Mouse (Mus musculus): ENCODE data around the gene Cks2.

The Cks2 gene

DNA sequence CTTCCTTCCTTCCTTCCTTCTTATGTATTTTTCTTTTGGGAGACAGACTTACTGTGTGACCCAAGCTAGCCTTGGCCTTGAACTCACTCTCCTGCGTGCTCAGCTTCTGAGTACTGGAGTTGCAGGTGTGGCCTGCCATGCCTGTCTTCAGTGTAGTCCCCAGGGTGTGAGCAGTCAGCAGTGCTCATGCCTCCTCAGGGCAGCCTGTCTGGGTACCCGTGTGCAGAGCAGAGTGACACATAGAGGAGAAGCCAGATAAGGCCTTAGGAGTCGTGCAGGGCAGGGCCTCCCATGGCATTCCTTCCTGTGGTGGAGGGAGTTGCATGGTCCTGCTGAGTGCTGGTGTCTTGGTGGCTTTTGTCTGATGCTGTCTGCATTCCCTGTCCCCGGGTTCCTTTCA is 34.3 kb downstream of the Cks2 start:
- no peak for DNase-seq (ENCODE audit: low read depth, low spot score)

- no peak for DNase-seq (ENCODE audit: low read depth, low spot score)
Measured at GRCm38 (mm10) chr13:51681076-51681475, 36.0 kb downstream of the Cks2 start.

- DNase-seq (ENCODE audit: low read depth, low spot score): no peak
Measured at GRCm38 (mm10) chr13:51681634-51682033, 36.6 kb downstream of the Cks2 start.

DNA sequence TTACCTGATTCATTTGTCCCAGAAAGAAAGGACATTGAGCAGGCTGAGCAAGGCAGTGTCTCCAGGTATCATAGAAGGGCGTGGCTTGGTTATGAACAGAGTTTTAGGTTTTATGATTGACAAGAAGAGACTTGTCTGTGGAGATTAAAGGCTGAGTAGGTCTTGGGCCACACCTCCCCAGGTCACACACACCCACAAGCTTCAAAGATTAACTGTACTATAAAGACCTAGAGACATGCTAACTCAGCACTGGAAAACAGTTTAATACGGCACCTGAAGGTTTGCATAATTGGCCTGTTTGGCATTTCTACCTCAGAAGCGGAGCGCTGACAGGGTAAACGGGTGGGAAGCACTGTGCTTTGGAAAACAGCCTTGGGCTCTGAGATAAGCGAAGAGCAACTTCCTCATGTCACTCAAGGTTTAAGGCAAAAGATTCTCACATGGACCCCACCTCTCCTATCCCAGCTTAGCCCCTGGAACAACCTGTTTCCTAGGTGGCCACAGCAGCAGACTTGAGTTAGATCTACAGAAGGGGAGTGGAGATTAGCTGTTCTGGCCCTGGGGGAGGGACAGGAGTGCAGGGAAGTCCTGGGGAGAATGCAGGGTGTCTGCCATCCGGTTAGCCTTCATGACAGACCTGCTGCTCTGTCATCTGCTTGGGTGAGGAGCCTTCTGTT is 40.4 kb downstream of the Cks2 start:
- no peak for DNase-seq (ENCODE audit: low read depth, low spot score)

DNA sequence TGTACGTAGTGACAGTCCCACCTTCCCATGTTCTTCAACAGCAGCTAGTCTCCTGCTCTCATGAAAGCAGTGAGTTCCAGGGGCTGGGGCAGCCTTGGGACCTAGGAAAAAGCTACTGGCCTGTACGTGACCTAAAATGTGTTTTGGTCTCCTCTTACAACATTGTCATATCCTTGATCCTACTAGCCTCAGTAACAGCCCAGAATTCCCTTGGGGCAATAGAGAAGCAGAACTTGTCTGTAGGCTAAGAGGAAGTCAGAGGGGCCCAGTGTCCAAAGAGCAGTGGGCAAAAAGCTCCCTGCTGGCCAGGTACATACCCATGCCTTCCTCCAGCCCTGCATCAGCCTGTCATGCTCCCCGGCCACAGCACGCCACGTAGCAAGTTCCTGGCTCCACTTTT is 41.9 kb downstream of the Cks2 start:
- no peak for DNase-seq (ENCODE audit: low read depth, low spot score)

GRCm38 (mm10) chr13:51688688-51689087 is 43.7 kb downstream of the Cks2 start:
- DNase-seq (ENCODE audit: low read depth, low spot score): no peak

- DNase-seq (ENCODE audit: low read depth, low spot score): no peak
Measured at GRCm38 (mm10) chr13:51696481-51696880, 51.4 kb downstream of the Cks2 start.

DNA sequence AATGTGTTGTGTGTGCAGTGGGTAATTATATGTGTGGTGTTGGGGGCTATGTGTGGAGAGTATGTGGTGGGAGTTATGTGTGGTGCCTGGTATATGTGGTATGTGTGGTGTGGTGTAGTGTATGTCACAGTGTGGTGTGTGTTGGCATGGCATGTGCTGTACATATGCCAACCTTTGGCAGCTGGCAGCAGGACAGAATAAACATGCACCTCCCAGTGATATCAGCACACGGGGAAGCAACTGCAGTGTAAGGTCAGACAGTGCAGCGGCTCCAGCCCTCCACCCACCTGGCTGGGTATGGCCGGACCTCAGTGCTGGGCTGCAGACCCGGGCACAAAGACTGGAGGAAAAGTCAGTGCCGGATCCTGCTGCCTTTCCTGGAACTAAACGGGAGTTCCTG is 52.4 kb downstream of the Cks2 start:
- DNase-seq (ENCODE audit: low read depth, low spot score): no peak

- DNase-seq (ENCODE audit: low read depth, low spot score): no peak
Measured at GRCm38 (mm10) chr13:51697897-51698296, 52.9 kb downstream of the Cks2 start.

- DNase-seq (ENCODE audit: low read depth, low spot score): no peak
Measured at GRCm38 (mm10) chr13:51698318-51698717, 53.3 kb downstream of the Cks2 start.
